Mouse (Mus musculus): Measurements from ENCODE around the gene Entpd8. TPM values are rescaled to one million over a fixed set of nuclear protein-coding genes. Genes with fewer than 3 reads are reported as not detected.

Entpd8 gene
- polyA plus RNA-seq (2012; rRNA removed): 176 and 274 TPM in 2 replicates

DNA sequence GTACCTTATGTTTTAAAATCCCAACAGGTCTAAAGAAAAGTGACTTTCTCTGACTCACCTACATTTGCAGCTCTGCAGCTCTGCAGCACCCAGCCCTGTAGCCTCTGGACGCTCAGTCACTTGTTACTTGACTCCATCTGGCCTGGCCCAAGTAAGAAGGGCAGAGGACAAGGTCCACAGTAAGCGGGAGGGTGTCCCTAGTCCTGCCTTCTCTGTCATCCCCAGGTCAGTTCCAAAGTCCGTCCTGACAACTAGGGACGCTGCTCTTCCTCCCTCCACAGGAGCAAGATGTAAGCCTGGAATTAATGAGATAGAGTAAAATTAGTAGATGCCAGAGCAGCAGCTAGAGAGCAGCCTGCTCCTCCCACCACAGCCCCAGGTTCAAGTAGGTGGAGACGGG is at the start of gene Entpd8:
Gene Entpd8 (plus strand): TSS at position 229 of the 400 bp plus-strand sequence.
- 28% methylated on average over 5 of the region's 5 CpGs for WGBS
- DNase-seq (ENCODE audit: low read depth, low spot score): peak; percentile 88

DNA sequence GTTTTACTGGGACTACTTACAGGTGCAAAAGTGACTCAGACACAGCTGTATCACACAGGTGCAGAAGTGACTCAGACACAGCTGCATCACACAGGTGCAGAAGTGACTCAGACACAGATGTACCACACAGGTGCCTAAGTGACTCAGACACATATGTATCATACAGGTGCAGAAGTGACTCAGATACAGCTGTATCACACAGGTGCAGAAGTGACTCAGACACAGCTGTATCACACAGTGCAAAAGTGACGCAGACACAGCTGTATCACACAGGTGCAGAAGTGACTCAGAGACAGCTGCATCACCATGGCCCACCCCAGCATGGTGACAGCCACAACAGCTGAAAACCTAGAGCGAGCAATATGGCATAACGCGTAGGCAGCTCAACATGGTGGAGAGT is 45.1 kb upstream of the Entpd8 start:
- no peak for DNase-seq (ENCODE audit: low read depth, low spot score)
- WGBS: 84% methylated on average over 4 of the region's 4 CpGs

DNA sequence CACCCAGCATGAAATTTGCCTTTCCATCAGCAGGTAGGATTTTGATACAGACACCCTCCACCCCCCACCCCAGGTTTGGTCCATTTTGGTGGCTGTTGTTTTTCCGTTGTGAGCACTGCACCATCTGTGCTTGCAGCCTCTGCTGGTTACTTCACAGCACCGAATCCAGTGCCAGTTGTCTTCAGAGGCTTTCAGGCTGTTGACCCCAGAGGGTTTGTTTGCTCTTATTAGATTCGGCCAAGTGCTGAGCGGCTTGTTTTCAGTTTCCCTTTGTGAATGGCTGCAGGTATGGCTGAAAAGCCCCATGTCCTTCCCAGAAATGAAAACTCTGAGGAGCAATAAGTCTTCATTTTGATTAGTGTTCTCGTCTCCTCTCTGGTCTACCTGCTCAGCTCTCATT is 40.0 kb upstream of the Entpd8 start:
- DNase-seq (ENCODE audit: low read depth, low spot score): no peak
- 88% methylated on average over 5 of the region's 5 CpGs for WGBS

DNA sequence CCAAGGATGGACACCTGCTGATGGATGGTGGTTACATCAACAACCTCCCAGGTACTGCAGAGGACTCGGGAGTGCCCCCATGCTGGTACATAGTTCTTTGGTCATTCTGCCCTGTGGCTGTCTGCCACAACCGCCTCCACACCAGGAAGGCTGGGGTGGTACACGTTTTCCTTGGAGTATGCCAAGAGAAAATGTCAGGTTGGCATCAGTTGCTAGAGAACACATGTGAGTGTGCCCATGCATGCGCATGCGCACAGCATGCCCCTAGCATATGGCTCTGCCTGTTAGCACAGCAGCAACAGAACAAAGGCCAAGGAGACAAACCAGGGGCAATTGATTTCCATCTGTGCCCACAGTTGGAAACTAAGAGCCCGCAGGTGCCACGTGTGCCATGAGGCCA is 29.2 kb upstream of the Entpd8 start:
- 87% methylated on average over 7 of the region's 7 CpGs for WGBS
- no peak for DNase-seq (ENCODE audit: low read depth, low spot score)

DNA sequence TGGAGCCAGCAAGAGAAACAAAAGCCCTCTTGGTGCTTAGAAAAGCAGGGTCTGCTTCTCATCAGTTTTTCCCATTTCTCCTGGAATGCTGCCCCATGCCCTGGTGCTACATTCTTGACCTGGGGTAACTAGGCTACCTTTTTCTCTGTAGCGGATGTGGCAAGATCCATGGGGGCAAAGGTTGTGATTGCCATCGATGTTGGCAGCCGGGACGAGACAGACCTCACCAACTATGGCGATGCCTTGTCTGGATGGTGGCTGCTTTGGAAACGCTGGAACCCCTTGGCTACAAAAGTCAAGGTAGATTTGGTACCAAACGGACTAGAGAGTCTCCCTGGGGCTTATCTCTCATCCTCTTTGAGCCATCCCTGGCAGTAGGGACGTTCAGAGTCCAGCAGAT is 28.7 kb upstream of the Entpd8 start:
- 82% methylated on average over 8 of the region's 8 CpGs for WGBS
- no peak for DNase-seq (ENCODE audit: low read depth, low spot score)

DNA sequence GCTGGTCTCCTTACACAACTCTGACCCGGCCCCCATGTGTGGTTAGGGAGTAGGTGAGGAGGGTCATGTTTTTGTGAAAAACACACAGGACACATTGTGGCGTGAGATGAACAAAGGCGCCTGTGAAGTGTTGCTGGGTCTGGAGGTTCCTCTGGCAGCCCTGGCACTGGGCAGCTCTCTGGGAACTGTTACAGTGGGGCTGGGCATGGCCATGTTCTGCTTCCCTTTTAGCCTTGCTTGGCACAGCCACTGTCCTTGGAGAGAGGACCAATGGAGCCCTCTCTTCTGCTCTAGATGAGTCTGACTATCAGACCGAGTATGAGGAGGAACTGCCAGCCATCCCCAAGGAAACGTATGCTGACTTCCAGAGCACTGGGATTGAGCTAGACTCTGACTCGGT is 27.0 kb upstream of the Entpd8 start:
- DNase-seq (ENCODE audit: low read depth, low spot score): no peak
- WGBS: 93% methylated on average over 6 of the region's 6 CpGs

DNA sequence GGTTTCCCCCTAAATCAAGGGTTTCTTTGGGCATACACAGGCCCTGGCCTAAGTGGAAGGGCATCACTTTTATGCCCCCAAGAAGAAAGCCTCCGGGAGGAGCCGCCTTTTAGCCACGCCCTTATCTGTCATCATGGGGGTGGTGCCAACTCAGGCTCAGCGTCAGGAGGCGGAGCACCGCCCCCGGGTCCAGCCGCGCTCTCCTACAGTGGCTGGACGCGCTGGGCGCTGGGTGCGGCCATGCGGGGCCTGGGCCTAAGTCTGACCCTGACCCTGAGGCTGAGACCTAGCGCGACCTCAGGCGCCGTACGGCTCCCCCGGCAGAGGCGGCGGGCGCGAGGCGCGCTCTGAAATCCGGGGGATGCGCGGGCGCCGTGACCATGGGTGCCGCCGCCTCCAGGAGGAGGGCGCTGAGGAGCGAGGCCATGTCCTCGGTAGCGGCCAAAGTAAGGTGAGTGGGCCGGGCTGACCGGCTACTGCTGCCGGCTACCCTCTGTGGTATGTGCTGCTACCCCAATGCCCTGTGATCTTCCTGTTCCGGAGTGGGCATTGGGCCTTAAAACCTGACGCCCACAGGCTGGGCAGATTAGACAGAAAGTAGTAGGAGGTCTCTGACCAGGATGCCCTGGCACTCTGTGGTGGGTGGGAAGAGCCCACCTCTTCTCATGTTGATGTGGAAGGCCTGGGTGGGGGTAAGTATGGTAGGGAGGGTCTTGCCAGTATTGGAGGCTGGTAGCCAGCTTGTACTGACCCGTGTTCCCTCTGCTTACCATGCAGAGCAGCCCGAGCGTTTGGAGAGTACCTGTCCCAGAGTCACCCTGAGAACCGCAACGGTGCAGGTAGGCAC is 25.7 kb upstream of the Entpd8 start, which contains the start of gene Nsmf:
Gene Nsmf (plus strand): TSS at position 135 of the 847 bp plus-strand sequence.
- WGBS: 2% methylated on average over 47 of the region's 47 CpGs
- DNase-seq (ENCODE audit: low read depth, low spot score): no peak

DNA sequence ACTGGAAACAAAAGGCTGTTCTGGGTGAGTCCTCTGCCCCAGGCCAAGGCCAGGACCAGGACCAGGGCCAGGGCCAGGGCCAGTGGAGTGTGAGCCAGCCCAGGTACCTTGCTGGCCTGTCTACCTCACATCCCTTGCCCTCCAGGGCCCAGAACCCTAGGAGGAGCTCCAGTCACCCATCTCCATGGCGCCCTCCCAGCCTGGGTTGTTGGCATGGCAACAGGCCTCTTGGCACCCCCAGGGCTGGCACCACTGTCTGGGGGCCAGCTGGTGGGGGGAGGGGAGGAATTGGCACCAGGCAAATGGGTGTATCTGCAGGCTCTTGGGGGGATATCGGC is 25.1 kb upstream of the Entpd8 start:
- DNase-seq (ENCODE audit: low read depth, low spot score): no peak
- 48% methylated on average over 2 of the region's 2 CpGs for WGBS

DNA sequence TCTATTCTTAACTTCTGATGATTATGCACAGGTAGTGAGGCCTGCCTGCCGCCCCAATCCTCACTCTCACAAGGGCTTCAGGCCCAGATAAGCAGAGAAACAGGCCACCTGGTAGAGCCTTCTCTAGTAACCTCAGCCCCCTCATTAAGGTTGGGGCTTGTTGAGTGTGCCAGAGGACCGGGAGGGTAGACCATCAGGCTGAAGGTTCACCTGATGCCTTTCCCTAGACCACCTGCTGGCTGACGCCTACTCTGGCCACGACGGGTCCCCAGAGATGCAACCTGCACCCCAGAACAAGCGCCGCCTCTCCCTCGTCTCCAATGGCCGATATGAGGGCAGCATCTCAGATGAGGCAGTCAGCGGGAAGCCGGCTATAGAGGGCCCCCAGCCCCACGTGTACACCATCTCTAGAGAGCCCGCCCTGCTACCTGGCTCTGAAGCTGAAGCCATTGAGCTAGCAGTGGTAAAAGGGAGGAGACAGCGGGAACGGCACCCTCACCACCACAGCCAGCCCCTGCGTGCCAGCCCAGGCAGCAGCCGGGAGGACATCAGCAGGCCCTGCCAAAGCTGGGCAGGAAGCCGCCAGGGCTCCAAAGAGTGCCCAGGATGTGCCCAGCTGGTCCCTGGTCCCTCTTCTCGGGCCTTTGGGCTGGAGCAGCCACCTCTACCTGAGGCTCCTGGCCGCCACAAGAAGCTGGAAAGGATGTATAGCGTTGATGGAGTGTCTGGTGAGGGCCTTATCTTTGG is 24.5 kb upstream of the Entpd8 start:
- no peak for DNase-seq (ENCODE audit: low read depth, low spot score)

DNA sequence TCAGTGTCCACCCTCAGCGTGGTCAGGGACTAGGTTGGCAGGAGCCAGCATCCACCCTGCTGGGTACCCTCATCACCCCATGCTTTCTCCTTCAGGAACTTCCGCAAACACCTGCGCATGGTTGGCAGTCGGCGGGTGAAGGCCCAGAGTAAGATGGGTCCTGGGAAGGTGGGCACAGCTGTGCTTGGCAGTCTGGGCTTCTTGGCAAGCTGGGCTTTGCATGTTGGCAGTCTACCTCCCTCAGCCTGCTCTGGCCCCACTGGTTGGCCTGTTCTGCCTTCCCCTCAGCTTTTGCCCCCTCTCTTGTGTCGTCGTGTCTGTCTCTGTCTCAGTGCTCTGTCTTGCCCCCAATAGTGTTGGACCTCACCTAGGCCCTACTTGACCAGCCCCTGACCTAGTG is 21.2 kb upstream of the Entpd8 start:
- no peak for DNase-seq (ENCODE audit: low read depth, low spot score)
- WGBS: 90% methylated on average over 7 of the region's 7 CpGs

More for the DNA sequence above, 24.5 kb upstream of the Entpd8 start:
- WGBS: 92% methylated on average over 21 of the region's 21 CpGs

DNA sequence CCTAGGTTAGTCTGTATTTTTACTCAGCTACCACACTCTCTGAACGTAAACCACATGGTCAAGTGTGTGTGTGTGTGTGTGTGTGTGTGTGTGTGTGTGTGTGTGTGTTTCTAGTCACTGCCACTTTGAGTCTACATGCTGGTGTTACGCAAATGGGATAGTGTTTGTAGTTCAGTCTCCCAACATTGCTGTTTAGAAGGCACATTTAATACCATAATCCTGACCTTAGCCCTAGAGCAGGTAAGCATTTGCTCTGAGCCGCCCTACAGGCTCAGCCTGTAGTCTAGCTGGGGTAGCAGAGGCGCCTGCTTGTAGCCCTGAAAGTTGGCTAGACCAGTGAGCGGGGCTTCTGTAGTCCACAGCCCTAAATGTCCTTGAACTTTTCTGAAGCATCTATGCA is 16.6 kb upstream of the Entpd8 start:
- 83% methylated on average over 5 of the region's 5 CpGs for WGBS
- no peak for DNase-seq (ENCODE audit: low read depth, low spot score)

DNA sequence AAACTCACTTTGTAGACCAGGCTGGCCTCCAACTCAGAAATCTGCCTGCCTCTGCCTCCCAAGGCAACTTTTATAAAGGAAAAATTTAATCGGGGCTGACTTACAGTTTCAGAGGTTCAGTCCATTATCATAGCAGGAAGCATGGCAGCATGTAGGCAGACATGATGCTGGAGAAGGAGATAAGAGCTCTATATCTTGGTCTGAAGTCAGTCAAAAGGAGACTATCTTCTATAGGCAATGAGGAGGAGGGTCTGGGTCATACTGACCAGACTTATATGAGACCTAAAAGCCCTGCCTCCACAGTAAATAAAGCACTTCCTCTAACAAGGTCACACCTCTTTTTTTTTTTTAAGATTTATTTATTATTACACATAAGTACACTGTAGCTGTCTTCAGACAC is 15.8 kb upstream of the Entpd8 start:
- DNase-seq (ENCODE audit: low read depth, low spot score): no peak
- 89% methylated on average over 1 of the region's 1 CpGs for WGBS

DNA sequence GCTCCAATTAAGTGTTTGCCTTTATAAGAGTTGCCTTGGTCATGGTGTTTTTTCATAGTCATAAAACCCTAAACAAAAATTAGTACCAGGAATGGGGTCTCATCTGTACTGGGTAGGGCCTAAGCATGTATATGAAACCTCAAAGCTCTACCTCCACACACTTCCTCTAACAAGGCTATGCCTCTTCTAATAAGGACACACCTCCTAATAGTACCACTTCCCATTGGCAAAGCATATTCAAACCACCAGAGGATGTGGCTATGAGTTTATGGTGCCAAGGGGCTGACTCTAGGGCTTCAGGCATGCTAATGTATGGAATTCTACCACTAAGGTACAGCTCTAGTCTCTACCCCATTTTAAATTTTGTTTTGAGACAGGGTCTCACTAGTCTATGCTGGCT is 14.6 kb upstream of the Entpd8 start:
- DNase-seq (ENCODE audit: low read depth, low spot score): no peak

DNA sequence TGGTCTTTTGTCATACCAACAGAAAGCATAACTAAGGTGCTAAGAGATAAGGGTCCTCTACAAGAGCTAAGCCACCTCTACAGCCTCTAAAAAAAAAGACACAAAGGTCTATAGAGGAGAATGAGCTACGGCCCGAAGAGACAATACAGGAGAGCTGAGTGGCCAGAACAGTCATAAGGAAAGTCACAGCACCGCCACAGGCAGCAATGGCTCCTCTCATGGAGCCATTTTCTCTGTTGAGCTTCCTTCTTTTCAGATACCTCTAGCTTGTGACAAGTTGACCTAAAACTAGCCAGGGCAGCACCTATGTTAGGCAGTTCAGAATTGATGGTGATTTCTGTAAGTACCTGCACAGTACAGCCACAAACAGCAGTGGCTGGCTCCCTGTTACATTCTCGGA is 13.6 kb upstream of the Entpd8 start:
- DNase-seq (ENCODE audit: low read depth, low spot score): no peak
- 84% methylated on average over 4 of the region's 4 CpGs for WGBS

DNA sequence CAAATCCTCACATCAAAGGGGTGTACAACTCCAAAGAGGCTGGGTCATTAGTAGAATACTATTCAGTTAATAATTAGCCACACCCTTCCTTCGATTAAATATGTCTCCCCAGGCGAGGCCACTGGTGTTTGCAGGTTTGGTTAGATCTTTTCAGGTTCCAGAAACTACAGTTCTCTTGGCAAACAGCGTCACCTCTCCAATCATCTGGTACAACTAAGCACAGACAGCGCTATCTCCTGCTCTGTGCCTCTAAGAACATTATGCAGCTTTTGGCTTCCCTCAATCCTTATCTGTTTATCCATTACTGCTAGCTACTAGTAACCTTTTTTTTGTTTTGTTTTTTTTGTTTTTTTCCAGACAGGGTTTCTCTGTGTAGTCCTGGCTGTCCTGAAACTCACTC is 10.6 kb upstream of the Entpd8 start:
- DNase-seq (ENCODE audit: low read depth, low spot score): no peak
- WGBS: 82% methylated on average over 4 of the region's 4 CpGs

DNA sequence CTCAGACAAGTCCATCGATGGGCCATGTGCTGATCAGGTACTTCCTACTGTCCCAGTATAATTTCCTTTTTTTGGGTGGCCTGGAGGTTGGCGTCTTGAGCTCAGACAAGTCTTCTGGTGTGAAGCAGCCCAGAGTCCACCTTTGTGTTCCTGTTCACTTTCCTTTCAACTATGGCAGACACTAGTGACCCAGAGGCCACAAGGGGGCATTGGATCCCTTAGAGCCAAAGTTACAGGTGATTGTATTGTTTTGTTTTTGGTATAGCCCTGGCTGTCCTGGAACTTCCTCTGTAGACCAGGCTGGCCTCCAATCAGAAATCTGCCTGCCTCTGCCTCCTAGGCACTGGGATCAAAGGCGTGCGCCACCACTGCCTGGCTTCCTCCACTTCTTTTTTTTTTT is 7.7 kb upstream of the Entpd8 start:
- no peak for DNase-seq (ENCODE audit: low read depth, low spot score)
- 92% methylated on average over 4 of the region's 4 CpGs for WGBS

DNA sequence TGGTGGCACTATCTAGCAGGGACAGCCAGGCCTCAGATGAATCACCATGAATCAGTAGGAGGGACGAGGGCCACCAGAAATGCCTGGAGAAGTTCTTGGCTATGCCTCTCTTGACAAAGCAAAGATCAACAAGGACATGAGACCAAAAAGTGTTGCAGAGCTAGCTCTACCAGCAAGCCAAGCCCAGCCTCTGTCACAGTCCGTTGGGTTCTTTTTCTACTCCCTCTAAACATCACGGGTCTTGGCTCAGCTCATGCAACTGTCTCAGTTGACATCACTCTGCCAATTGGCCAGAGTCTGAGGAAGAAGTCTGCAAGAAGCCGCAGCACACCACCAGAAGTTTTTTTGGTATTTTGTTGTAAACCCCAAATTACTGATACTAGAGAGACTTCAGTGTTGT is 4.6 kb upstream of the Entpd8 start:
- 34% methylated on average over 4 of the region's 4 CpGs for WGBS
- no peak for DNase-seq (ENCODE audit: low read depth, low spot score)

DNA sequence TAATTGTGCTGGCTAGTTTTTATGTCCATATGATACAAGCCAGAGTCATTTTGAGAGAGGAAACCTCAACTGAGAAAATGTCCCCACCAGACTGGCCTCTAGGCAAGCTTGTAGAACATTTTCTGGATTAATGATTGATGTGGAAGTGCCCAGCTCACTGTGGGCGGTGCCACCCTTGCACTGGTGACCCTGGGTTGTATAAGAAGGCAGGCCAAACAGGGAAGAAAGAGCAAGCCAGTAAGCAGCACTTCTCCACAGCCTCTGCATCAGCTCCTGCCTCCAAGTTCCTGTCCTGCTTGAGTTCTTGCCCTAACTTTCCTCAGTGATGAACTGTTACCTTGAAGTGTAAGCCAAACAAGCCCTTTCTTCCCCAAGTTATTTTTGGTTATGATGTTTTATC is 1.1 kb upstream of the Entpd8 start:
- 22% methylated on average over 1 of the region's 1 CpGs for WGBS
- DNase-seq (ENCODE audit: low read depth, low spot score): no peak

DNA sequence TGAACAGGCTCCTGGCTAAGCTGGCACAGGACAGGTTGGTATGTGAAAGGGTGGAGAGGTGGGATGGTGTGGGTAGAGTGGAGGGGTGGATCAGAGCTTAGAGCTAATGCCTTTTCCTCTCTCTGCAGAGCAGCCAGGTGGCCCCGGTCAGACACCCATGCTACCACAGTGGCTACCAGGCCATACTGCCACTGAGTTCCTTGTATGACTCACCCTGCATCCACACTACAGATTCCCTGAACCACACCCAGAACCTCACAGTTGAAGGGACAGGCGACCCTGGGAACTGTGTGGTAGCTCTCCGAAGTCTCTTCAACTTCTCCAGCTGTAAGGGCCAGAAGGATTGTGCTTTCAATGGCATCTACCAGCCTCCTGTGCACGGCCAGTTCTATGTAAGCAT is 3.6 kb downstream of the Entpd8 start:
- WGBS: 22% methylated on average over 4 of the region's 4 CpGs

DNA sequence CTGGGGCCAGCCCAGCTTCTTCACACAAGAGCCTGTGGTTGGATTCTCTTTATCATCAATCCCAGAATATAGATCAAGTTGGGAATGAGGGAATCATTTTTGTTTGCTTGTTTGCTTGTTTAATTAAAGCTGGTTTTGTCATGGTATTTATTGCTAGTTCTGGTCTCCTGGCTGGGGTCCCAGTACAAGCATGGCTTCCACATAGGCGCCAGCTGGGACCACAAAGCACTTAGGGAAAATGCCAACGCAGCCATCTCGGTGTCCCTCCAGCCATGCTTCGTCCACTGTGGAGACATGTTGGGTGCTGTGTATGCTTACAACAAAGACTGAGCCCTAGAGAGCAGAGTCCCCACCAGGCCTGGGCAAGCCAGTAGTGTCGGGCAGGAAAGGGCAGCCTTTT is 5.5 kb downstream of the Entpd8 start:
- no peak for DNase-seq (ENCODE audit: low read depth, low spot score)
- 78% methylated on average over 5 of the region's 5 CpGs for WGBS

More for the DNA sequence above, 3.6 kb downstream of the Entpd8 start:
- no peak for DNase-seq (ENCODE audit: low read depth, low spot score)

DNA sequence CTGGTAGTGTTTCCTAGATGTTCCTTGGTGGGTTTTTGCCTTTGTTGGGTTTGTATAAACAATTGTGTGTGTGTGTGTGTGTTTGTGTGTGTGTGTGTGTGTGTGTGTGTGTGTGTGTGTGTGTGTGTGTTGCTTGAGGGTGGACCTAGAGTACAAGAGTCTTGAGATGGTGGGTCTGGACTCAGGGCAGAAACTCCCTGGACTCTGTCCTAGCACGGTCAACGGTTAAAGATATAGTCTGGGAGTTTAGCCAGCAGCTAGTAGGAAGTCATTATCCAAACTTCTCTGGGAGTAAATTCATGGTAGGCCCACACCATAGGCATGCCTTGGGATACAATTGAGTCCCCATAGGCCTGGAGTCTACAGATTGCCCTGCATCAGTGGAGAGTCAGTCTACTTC is 7.7 kb downstream of the Entpd8 start:
- DNase-seq (ENCODE audit: low read depth, low spot score): no peak
- 20% methylated on average over 2 of the region's 2 CpGs for WGBS

Data from large intestine, adult 2 months (tissue).